Mouse (Mus musculus): ENCODE measurements around the gene Suclg2.

Gene Suclg2

GRCm38 (mm10) chr6:95718031-95718968, at the start of gene Suclg2:
TSS of gene Suclg2 (minus strand) at chr6:95718800.
- DNase-seq: peak; percentile 72 to 80

GRCm38 (mm10) chr6:95766566-95766965, 48.0 kb upstream of the Suclg2 start:
- DNase-seq: no peak

GRCm38 (mm10) chr6:95759558-95760172, 41.1 kb upstream of the Suclg2 start:
- DNase-seq: no peak

GRCm38 (mm10) chr6:95742378-95742777, 23.8 kb upstream of the Suclg2 start:
- DNase-seq: peak in 1 of 2 experiments; percentile 14

GRCm38 (mm10) chr6:95731570-95732367, 13.2 kb upstream of the Suclg2 start:
- no peak for DNase-seq

GRCm38 (mm10) chr6:95729399-95729798, 10.8 kb upstream of the Suclg2 start:
- no peak for DNase-seq

- DNase-seq: no peak
Observed at GRCm38 (mm10) chr6:95725281-95725680, 6.7 kb upstream of the Suclg2 start.

- DNase-seq: no peak
Observed at GRCm38 (mm10) chr6:95723361-95723760, 4.8 kb upstream of the Suclg2 start.

GRCm38 (mm10) chr6:95719791-95720190, 1.2 kb upstream of the Suclg2 start:
- no peak for DNase-seq

GRCm38 (mm10) chr6:95718969-95719333, 351 bp upstream of the Suclg2 start:
- DNase-seq: no peak

- no peak for DNase-seq
Observed at GRCm38 (mm10) chr6:95717071-95717470, 1.5 kb downstream of the Suclg2 start.

GRCm38 (mm10) chr6:95716476-95716875, 2.1 kb downstream of the Suclg2 start:
- DNase-seq: peak; percentile 64 to 74

GRCm38 (mm10) chr6:95713245-95713644, 5.4 kb downstream of the Suclg2 start:
- peak; percentile 87 for DNase-seq

GRCm38 (mm10) chr6:95712081-95712480, 6.5 kb downstream of the Suclg2 start:
- no peak for DNase-seq

GRCm38 (mm10) chr6:95711671-95712070, 6.9 kb downstream of the Suclg2 start:
- DNase-seq: peak; percentile 83 to 89

GRCm38 (mm10) chr6:95710886-95711285, 7.7 kb downstream of the Suclg2 start:
- DNase-seq: no peak

GRCm38 (mm10) chr6:95709531-95709930, 9.1 kb downstream of the Suclg2 start:
- DNase-seq: no peak

GRCm38 (mm10) chr6:95709106-95709505, 9.5 kb downstream of the Suclg2 start:
- DNase-seq: no peak

GRCm38 (mm10) chr6:95704626-95705025, 14.0 kb downstream of the Suclg2 start:
- DNase-seq: no peak

- DNase-seq: peak in 1 of 2 experiments; percentile 40
Observed at GRCm38 (mm10) chr6:95702200-95702599, 16.4 kb downstream of the Suclg2 start.

- no peak for DNase-seq
Observed at GRCm38 (mm10) chr6:95701786-95702185, 16.8 kb downstream of the Suclg2 start.

GRCm38 (mm10) chr6:95700981-95701610, 17.5 kb downstream of the Suclg2 start:
- no peak for DNase-seq

GRCm38 (mm10) chr6:95700191-95700590, 18.4 kb downstream of the Suclg2 start:
- DNase-seq: no peak
